Comparison of ENCODE assay signal across 8 mouse cellular contexts in genomic region chr10:94034876-94035657, GRCm38 (mm10). TPM values are rescaled to one million over a fixed set of nuclear protein-coding genes. Genes with fewer than 3 reads are reported as not detected.
DNase-seq lines count a peak whose midpoint lies in the region; ATAC-seq and TF ChIP-seq lines count a peak whose summit lies in the region.

No protein-coding gene starts in this region.

- peak overlapping the region; percentile 91 for H3K9ac ChIP-seq in hindbrain, embryonic 13.5 days
- peak overlapping the region; percentile 72 for H3K9ac ChIP-seq in limb, embryonic 15.5 days
- peak overlapping the region; percentile 89 for H3K9ac ChIP-seq in midbrain, embryonic 13.5 days (replicated peaks)

- peak overlapping the region; percentile 73 for H3K4me2 ChIP-seq in hindbrain, embryonic 13.5 days
- peak overlapping the region; percentile 77 for H3K4me2 ChIP-seq in limb, embryonic 15.5 days
- peak overlapping the region; percentile 66 for H3K4me2 ChIP-seq in midbrain, embryonic 13.5 days (replicated peaks)

- DNase-seq in layer of hippocampus, adult 11-12 months (ENCODE audit: low spot score): peak; percentile 43
- DNase-seq in layer of hippocampus, postnatal 10 days (ENCODE audit: low spot score in 2 of 2): no peak
- DNase-seq in ZHBTc4 (ENCODE audit: low read depth, low spot score): peak; percentile 82
- DNase-seq in testis, postnatal 14 days (ENCODE audit: low spot score): peak; percentile 74

- H3K27me3 ChIP-seq in hindbrain, embryonic 13.5 days: no peaks in the 10 kb centered on the region
- no peaks in the 10 kb centered on the region for H3K27me3 ChIP-seq in limb, embryonic 15.5 days
- H3K27me3 ChIP-seq in midbrain, embryonic 13.5 days: no peaks in the 10 kb centered on the region

- no peak for TF ChIP-seq CTCF in embryonic fibroblast, embryonic 13.5 days (IDR thresholded peaks at IDR 0.05; ENCODE audit: borderline replicate concordance, insufficient read depth, low read length)

- no peak overlapping the region for H3K27ac ChIP-seq in embryonic fibroblast, embryonic 13.5 days (ENCODE audit: insufficient read depth, low read length)
- H3K27ac ChIP-seq in hindbrain, embryonic 13.5 days: peak overlapping the region; percentile 88
- peak overlapping the region; percentile 52; the same call in 1 of the 2 replicates for H3K27ac ChIP-seq in limb, embryonic 15.5 days
- peak overlapping the region; percentile 84 for H3K27ac ChIP-seq in midbrain, embryonic 13.5 days

- WGBS in hindbrain, embryonic 13.5 days: under 1% methylated on average over 27 of the region's 30 CpGs
- 1% methylated on average over 30 of the region's 30 CpGs for WGBS in limb, embryonic 15.5 days
- 1% methylated on average over 30 of the region's 30 CpGs for WGBS in midbrain, embryonic 13.5 days

- H3K4me3 ChIP-seq in embryonic fibroblast, embryonic 13.5 days (ENCODE audit: insufficient read depth, low read length): peak overlapping the region; percentile 70
- peak overlapping the region; percentile 84 for H3K4me3 ChIP-seq in hindbrain, embryonic 13.5 days
- H3K4me3 ChIP-seq in limb, embryonic 15.5 days: peak overlapping the region; percentile 85
- peak overlapping the region; percentile 80 for H3K4me3 ChIP-seq in midbrain, embryonic 13.5 days (replicated peaks)

- no peaks in the 10 kb centered on the region for H3K9me3 ChIP-seq in hindbrain, embryonic 13.5 days
- no peaks in the 10 kb centered on the region for H3K9me3 ChIP-seq in limb, embryonic 15.5 days
- H3K9me3 ChIP-seq in midbrain, embryonic 13.5 days: no peaks in the 10 kb centered on the region

- ATAC-seq in hindbrain, embryonic 13.5 days (ENCODE audit: low FRiP score): peak; percentile 86
- peak; percentile 73 for ATAC-seq in limb, embryonic 15.5 days (ENCODE audit: insufficient number of reproducible peaks, low FRiP score, low TSS enrichment, low read depth)
- peak; percentile 84 for ATAC-seq in midbrain, embryonic 13.5 days

- no peak for TF ChIP-seq POLR2A in embryonic fibroblast, embryonic 13.5 days (IDR thresholded peaks at IDR 0.05; ENCODE audit: low read depth, low read length)

- peaks cover 11% of the 10 kb centered on the region for H3K36me3 ChIP-seq in hindbrain, embryonic 13.5 days
- peaks cover 6% of the 10 kb centered on the region; the same call in 1 of the 2 replicates for H3K36me3 ChIP-seq in limb, embryonic 15.5 days
- peaks cover 2% of the 10 kb centered on the region for H3K36me3 ChIP-seq in midbrain, embryonic 13.5 days

- H3K4me1 ChIP-seq in embryonic fibroblast, embryonic 13.5 days (ENCODE audit: control insufficient read depth, insufficient read depth, low read length): no peaks in the 10 kb centered on the region
- H3K4me1 ChIP-seq in hindbrain, embryonic 13.5 days (replicated peaks): peaks cover 26% of the 10 kb centered on the region
- H3K4me1 ChIP-seq in limb, embryonic 15.5 days: peaks cover 9% of the 10 kb centered on the region
- H3K4me1 ChIP-seq in midbrain, embryonic 13.5 days (replicated peaks): peaks cover 31% of the 10 kb centered on the region

RNA-seq across cellular contexts. Expression of gene Vezt, which starts 0.6 kb away (rescaled TPM):
- 10 to 100 TPM; 78.5 to 94.9 TPM for total RNA-seq in layer of hippocampus, postnatal 10 days (2021)
- 27.5 and 32.2 TPM in 2 replicates for polyA plus RNA-seq in embryonic fibroblast, embryonic 13.5 days (2011; ENCODE audit: insufficient read length, low read depth, missing spikeins)
- polyA plus RNA-seq in hindbrain, embryonic 13.5 days (2015; fragmentation: Nextera tagmentation; extraction: Ambion mirVana): 65.4 and 66.1 TPM in 2 replicates
- 25.4 and 26.3 TPM in 2 replicates for polyA plus RNA-seq in limb, embryonic 15.5 days (2015; fragmentation: Nextera tagmentation; extraction: Ambion mirVana)
- polyA plus RNA-seq in midbrain, embryonic 13.5 days (2015; fragmentation: Nextera tagmentation; extraction: Ambion mirVana): 66.4 and 69.9 TPM in 2 replicates

RNA-seq across cellular contexts. Expression of gene Fgd6, which starts 0.7 kb away (rescaled TPM):
- 1 to 10 TPM; 8.5 to 8.9 TPM for total RNA-seq in layer of hippocampus, postnatal 10 days (2021)
- polyA plus RNA-seq in embryonic fibroblast, embryonic 13.5 days (2011; ENCODE audit: insufficient read length, low read depth, missing spikeins): 4.8 and 6.0 TPM in 2 replicates
- polyA plus RNA-seq in hindbrain, embryonic 13.5 days (2015; fragmentation: Nextera tagmentation; extraction: Ambion mirVana): 3.0 TPM in 2 replicates
- polyA plus RNA-seq in limb, embryonic 15.5 days (2015; fragmentation: Nextera tagmentation; extraction: Ambion mirVana): 2.1 and 2.8 TPM in 2 replicates
- 2.5 and 2.7 TPM in 2 replicates for polyA plus RNA-seq in midbrain, embryonic 13.5 days (2015; fragmentation: Nextera tagmentation; extraction: Ambion mirVana)

Comparison
In these comparisons a context has a peak if more than half of its experiments do, and no peak if none do; other contexts are left out.
1. DNase-seq: peak in layer of hippocampus, adult 11-12 months (single experiment), ZHBTc4 (single experiment) and testis, postnatal 14 days (single experiment); none in layer of hippocampus, postnatal 10 days (0 of 2).
2. Peak in every context shown above with its lines, with median percentiles within 50 percentile points of each other: H3K4me3 ChIP-seq, ATAC-seq, H3K4me2 ChIP-seq and H3K9ac ChIP-seq.